Mouse (Mus musculus): ENCODE results near the gene Skint9.
"Not testable (repeated sequence)": the region's sequence is repeated elsewhere in the genome, so short reads cannot be mapped to it uniquely, and the experiment has no call there.

Gene Skint9

GRCm38 (mm10) chr4:112433885-112434284 lies at the start of gene Skint9:
Gene Skint9 (minus strand): TSS chr4:112433985.
- no peak for DNase-seq (ENCODE audit: low spot score)

- DNase-seq (ENCODE audit: low spot score) = no peak
Measured at GRCm38 (mm10) chr4:112432685-112433084, 1.1 kb downstream of the Skint9 start.

GRCm38 (mm10) chr4:112432223-112432622 lies 1.6 kb downstream of the Skint9 start:
- DNase-seq (ENCODE audit: low spot score) = no peak

GRCm38 (mm10) chr4:112349111-112349510 lies 84.7 kb downstream of the Skint9 start:
- not testable (repeated sequence) for DNase-seq (ENCODE audit: low spot score)

Measured in testis, postnatal 10 days (tissue).